In genomic region chr2:132029646-132030417, GRCm38 (mm10) we compare ENCODE assay signal across 8 mouse cellular contexts. TPM values are rescaled to one million over a fixed set of nuclear protein-coding genes. Genes with fewer than 3 reads are reported as not detected.
A peak's percentile ranks its signal among the peaks of the same experiment; 100 is the strongest.
DNase-seq lines count a peak whose midpoint lies in the region; ATAC-seq lines count a peak whose summit lies in the region.

Gene Rassf2 (minus strand): TSS chr2:132030258.

- DNase-seq in A20 (ENCODE audit: low read depth, low spot score) (peak; percentile 95), liver (peak; percentile 86)
- DNase-seq in adrenal gland, postnatal 4 days (ENCODE audit: low spot score in 2 of 2), result peak; percentile 26 to 39
- peak; percentile 95 for DNase-seq in embryonic facial prominence, embryonic 14.5 days (ENCODE audit: low spot score)
- peak; percentile 78 to 83 for DNase-seq in heart, adult 9 months (ENCODE audit: low spot score in 2 of 2)
- peak; percentile 80 to 87 for DNase-seq in spleen, postnatal 4 days (ENCODE audit: low spot score in 2 of 2)

- H3K4me1 ChIP-seq in embryonic facial prominence, embryonic 14.5 days (ENCODE audit: control insufficient read depth, insufficient read depth, low read length), result peaks cover 15% of the 10 kb centered on the region
- peaks cover 4% of the 10 kb centered on the region; the same call in 1 of the 2 replicates for H3K4me1 ChIP-seq in kidney, embryonic 14.5 days (ENCODE audit: control insufficient read depth, insufficient read depth, low read length)

- WGBS in embryonic facial prominence, embryonic 14.5 days, result under 1% methylated on average over 21 of the region's 48 CpGs
- WGBS in kidney, embryonic 14.5 days, result under 1% methylated on average over 38 of the region's 48 CpGs

- peak; percentile 90 for ATAC-seq in embryonic facial prominence, embryonic 14.5 days (ENCODE audit: low read depth)
- ATAC-seq in kidney, embryonic 14.5 days (ENCODE audit: low FRiP score, low TSS enrichment), result peak; percentile 95
- ATAC-seq in monocyte, adult 5-6 weeks (replicated peaks; ENCODE audit: insufficient number of reproducible peaks, low FRiP score, low TSS enrichment, poor library complexity, severe bottlenecking), result peak; percentile 48

- H3K36me3 ChIP-seq in embryonic facial prominence, embryonic 14.5 days (ENCODE audit: control insufficient read depth, insufficient read depth, low read length), result no peaks in the 10 kb centered on the region
- H3K36me3 ChIP-seq in kidney, embryonic 14.5 days (ENCODE audit: control insufficient read depth, insufficient read depth, low read length), result no peaks in the 10 kb centered on the region

- peaks cover 31% of the 10 kb centered on the region for H3K27me3 ChIP-seq in embryonic facial prominence, embryonic 14.5 days (replicated peaks; ENCODE audit: control insufficient read depth, insufficient read depth, low read length)
- peaks cover 28% of the 10 kb centered on the region for H3K27me3 ChIP-seq in kidney, embryonic 14.5 days (ENCODE audit: control insufficient read depth, insufficient read depth, low read length)

- peak within 1 kb of the TSS; percentile 90 for H3K4me2 ChIP-seq in embryonic facial prominence, embryonic 14.5 days (ENCODE audit: low read depth, low read length)
- peak within 1 kb of the TSS; percentile 96 for H3K4me2 ChIP-seq in kidney, embryonic 14.5 days (replicated peaks; ENCODE audit: low read depth, low read length)

- H3K9me3 ChIP-seq in embryonic facial prominence, embryonic 14.5 days (ENCODE audit: control insufficient read depth, low read length), result no peaks in the 10 kb centered on the region
- H3K9me3 ChIP-seq in kidney, embryonic 14.5 days (ENCODE audit: control insufficient read depth, low read length), result no peaks in the 10 kb centered on the region

- H3K9ac ChIP-seq in embryonic facial prominence, embryonic 14.5 days (ENCODE audit: low read depth, low read length), result peak within 1 kb of the TSS; percentile 64
- peak within 1 kb of the TSS; percentile 66 for H3K9ac ChIP-seq in kidney, embryonic 14.5 days (ENCODE audit: low read depth, low read length)

- peak within 1 kb of the TSS; percentile 56 for H3K27ac ChIP-seq in embryonic facial prominence, embryonic 14.5 days (replicated peaks; ENCODE audit: low read depth, low read length)
- peak within 1 kb of the TSS; percentile 53; the same call in 1 of the 2 replicates for H3K27ac ChIP-seq in kidney, embryonic 14.5 days (ENCODE audit: low read depth, low read length)

- peak within 1 kb of the TSS; percentile 61 for H3K4me3 ChIP-seq in embryonic facial prominence, embryonic 14.5 days (ENCODE audit: low read depth, low read length)
- peak within 1 kb of the TSS; percentile 62 for H3K4me3 ChIP-seq in kidney, embryonic 14.5 days (ENCODE audit: low read length)

RNA-seq across cellular contexts. Expression of gene Rassf2, which starts in this region (rescaled TPM):
- 10 to 100 TPM; 14.5 to 16.7 TPM for total RNA-seq in adrenal gland, postnatal 4 days (2021)
- polyA plus RNA-seq in embryonic facial prominence, embryonic 14.5 days (2014; fragmentation: Nextera tagmentation; extraction: Ambion mirVana), result 23.0 and 23.1 TPM in 2 replicates
- 5.3 and 9.9 TPM in 2 replicates for polyA plus RNA-seq in kidney, embryonic 14.5 days (2014; fragmentation: Nextera tagmentation; extraction: Ambion mirVana)
- 33.5 to 63.6 TPM (median 45.1 TPM) in 3 replicates for total RNA-seq in monocyte, adult 5-6 weeks (2017)

Comparison
In these comparisons a context has a peak if more than half of its experiments do, and no peak if none do; other contexts are left out.
1. Peak in every context shown above with its lines: DNase-seq, ATAC-seq, H3K4me3 ChIP-seq and H3K27ac ChIP-seq.
2. DNase-seq: peak in every context shown above with its lines; median percentile 95 in A20; 95 in embryonic facial prominence, embryonic 14.5 days; 86 in liver; 84 in spleen, postnatal 4 days; 80 in heart, adult 9 months; 32 in adrenal gland, postnatal 4 days.